Mouse (Mus musculus) liver, embryonic 14.5 days (tissue): ENCODE data around the gene Gm37240.

Experiments
- CTCF ChIP-seq: IDR thresholded peaks from 2 replicates; pipeline ENCODE4 v1.5.1; 2016; ENCODE audit warnings: antibody characterized with exemption, low read depth, control low read depth
- EP300 ChIP-seq: IDR thresholded peaks from 2 replicates; pipeline ENCODE4 v1.6.1; 2016; ENCODE audit warnings: antibody characterized with exemption, low read depth

GRCm38 (mm10) chr3:84955011-84955775, 932.1 kb downstream of the Gm37240 start:
- TF ChIP-seq CTCF (no peak), EP300 (no peak)
